Mouse (Mus musculus) cerebellum, adult 8-10 months (tissue): ENCODE data around the gene Arpc1a.
"Not testable (repeated sequence)": the region's sequence is repeated elsewhere in the genome, so short reads cannot be mapped to it uniquely, and the experiment has no call there.

Experiments used
- DNase-seq: peaks from one replicate; pipeline ENCODE4 v3.0.0; 2022

Gene Arpc1a

GRCm38 (mm10) chr5:145083632-145084451 lies at the start of gene Arpc1a, which contains the start of gene Kpna7:
Gene Arpc1a (plus strand): TSS chr5:145083830.
Gene Kpna7 (minus strand): TSS chr5:145084030.
- peak; percentile 89 for DNase-seq

- no peak for DNase-seq
Measured at GRCm38 (mm10) chr5:145041628-145042027, 42.0 kb upstream of the Arpc1a start.

GRCm38 (mm10) chr5:145042690-145043089 lies 40.9 kb upstream of the Arpc1a start, which contains the start of gene 1700018F24Rik:
Gene 1700018F24Rik (plus strand): TSS chr5:145042990.
- not testable (repeated sequence) for DNase-seq

GRCm38 (mm10) chr5:145054187-145054586 lies 29.4 kb upstream of the Arpc1a start:
- not testable (repeated sequence) for DNase-seq

GRCm38 (mm10) chr5:145057907-145058306 lies 25.7 kb upstream of the Arpc1a start:
- DNase-seq = no peak

- no peak for DNase-seq
Measured at GRCm38 (mm10) chr5:145058722-145059121, 24.9 kb upstream of the Arpc1a start.

GRCm38 (mm10) chr5:145059524-145059923 lies 24.1 kb upstream of the Arpc1a start:
- DNase-seq = no peak

- no peak for DNase-seq
Measured at GRCm38 (mm10) chr5:145064765-145065340, 18.8 kb upstream of the Arpc1a start.

GRCm38 (mm10) chr5:145068863-145069262 lies 14.8 kb upstream of the Arpc1a start:
- DNase-seq = no peak

GRCm38 (mm10) chr5:145069707-145070106 lies 13.9 kb upstream of the Arpc1a start:
- DNase-seq = peak; percentile 62

GRCm38 (mm10) chr5:145071342-145071741 lies 12.3 kb upstream of the Arpc1a start:
- DNase-seq = no peak

- DNase-seq = no peak
Measured at GRCm38 (mm10) chr5:145075081-145075480, 8.5 kb upstream of the Arpc1a start.

GRCm38 (mm10) chr5:145081866-145082613 lies 1.6 kb upstream of the Arpc1a start:
- DNase-seq = no peak

- DNase-seq = not testable (repeated sequence)
Measured at GRCm38 (mm10) chr5:145083201-145083600, 429 bp upstream of the Arpc1a start.

GRCm38 (mm10) chr5:145084822-145085221 lies 1.2 kb downstream of the Arpc1a start:
- DNase-seq = no peak

GRCm38 (mm10) chr5:145088186-145088585 lies 4.6 kb downstream of the Arpc1a start:
- no peak for DNase-seq

GRCm38 (mm10) chr5:145089878-145090277 lies 6.2 kb downstream of the Arpc1a start:
- no peak for DNase-seq

- DNase-seq = no peak
Measured at GRCm38 (mm10) chr5:145096195-145096594, 12.6 kb downstream of the Arpc1a start.

- no peak for DNase-seq
Measured at GRCm38 (mm10) chr5:145098340-145098821, 14.8 kb downstream of the Arpc1a start.

- no peak for DNase-seq
Measured at GRCm38 (mm10) chr5:145100960-145101359, 17.3 kb downstream of the Arpc1a start.

- DNase-seq = not testable (repeated sequence)
Measured at GRCm38 (mm10) chr5:145101451-145101850, 17.8 kb downstream of the Arpc1a start.

- no peak for DNase-seq
Measured at GRCm38 (mm10) chr5:145102706-145103105, 19.1 kb downstream of the Arpc1a start.

GRCm38 (mm10) chr5:145104328-145104727 lies 20.7 kb downstream of the Arpc1a start:
- no peak for DNase-seq
